Mouse (Mus musculus) cerebellum, postnatal 10 days (tissue): ENCODE data around the gene Sema5b.
A peak's percentile ranks its signal among the peaks of the same experiment; 100 is the strongest.

ENCODE experiments used
- DNase-seq, 2 experiments: peaks; one replicate each; pipeline ENCODE4 v3.0.0; 2021; ENCODE audit warnings: mixed read lengths in 2 of 2

The Sema5b gene

DNA sequence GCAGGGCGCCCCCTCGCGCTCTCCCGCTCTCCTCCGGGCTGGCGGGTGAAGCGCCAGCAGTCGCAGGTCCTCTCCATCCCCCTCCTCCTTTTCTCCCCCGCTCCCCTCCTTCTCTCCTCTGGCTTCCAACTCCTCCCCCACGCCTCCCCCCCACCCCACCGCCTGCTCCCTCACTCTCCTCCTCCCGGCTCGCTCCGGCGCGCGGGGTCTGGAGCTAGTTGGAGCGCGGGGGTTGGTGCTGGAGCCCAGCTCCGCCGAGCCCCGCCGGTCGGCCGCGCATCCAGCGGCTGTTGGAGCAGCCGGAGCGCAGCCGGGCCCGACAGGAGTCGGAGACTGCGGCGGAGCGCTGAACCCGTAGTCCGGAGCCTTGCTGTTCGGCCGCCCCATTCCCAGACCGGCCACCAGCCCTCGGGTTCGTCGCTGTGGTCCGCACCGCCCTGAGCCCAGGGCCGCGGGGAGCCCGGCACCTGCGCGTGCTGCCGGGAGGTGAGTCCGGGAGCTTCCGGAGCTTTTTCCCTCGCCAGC, at the start of gene Sema5b:
Gene Sema5b (plus strand): TSS at position 29 of the 525 bp plus-strand sequence.
- DNase-seq: peak; percentile 78 to 89

DNA sequence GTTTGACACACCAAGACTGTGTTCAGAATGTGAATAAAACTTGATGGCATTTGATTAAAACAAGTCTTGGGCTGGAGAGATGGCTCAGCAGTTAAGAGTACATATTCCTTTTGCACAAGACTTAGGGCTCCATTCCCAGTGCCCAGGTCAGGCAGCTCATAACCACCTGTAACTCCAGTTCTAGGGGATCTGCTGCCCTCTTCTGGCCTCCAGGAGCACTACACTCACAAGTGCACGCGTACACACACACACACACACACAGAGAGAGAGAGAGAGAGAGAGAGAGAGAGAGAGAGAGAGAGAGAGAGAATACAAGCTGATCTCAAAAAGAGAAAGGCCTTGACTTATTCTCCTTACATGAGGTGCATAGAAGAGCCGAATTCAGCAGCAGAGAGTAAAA, 40.6 kb upstream of the Sema5b start:
- no peak for DNase-seq

DNA sequence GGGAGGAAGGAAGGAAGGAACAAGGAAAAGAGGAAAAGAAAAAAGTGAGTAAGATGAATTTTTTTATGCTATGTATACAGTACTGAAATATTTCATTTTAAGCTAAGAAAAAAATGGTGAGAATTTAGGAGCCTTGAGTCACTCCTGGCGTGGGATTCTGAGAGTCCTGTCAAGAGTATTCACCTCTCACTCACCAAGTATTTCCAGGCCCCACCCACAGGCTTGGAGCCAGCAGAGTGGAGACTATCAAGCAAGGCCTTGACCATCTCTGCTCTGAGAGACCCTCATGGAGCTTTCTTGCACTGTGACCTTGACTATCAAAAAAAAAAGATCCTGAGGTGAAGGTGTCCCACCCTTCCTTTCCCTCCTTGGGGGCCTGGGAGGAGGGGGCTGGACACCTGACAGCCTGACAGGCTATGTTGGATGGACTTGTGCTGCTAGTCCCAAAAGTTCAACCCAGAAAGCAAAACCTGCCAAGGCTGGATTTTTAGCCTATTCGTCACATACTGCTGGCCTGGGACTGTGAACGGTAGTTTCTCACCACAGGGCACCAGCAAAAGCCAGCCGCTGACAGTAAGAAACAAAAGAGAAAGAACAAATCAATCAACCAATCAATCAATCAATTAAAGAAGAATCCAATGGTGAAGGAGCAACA, 39.7 kb upstream of the Sema5b start:
- no peak for DNase-seq

DNA sequence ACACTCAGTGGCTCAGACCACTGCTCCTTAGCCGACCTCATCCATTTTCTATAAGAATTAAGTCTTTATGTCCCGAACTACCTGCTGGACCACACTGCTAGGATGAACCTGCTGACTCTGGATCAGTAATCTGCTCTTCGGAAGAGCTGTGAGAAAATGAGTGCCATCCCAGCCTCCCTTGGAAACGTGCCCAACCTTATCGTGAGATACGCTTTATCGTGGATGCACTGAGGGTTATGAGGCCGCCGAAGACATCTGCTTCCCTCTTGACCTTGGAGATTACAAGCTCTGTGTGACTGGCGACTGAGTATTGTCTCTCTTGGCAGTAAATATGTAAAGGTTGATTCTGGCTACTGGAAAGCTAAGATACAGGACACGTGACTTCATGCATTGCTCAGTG, 38.5 kb upstream of the Sema5b start:
- peak; percentile 17 to 26 for DNase-seq

DNA sequence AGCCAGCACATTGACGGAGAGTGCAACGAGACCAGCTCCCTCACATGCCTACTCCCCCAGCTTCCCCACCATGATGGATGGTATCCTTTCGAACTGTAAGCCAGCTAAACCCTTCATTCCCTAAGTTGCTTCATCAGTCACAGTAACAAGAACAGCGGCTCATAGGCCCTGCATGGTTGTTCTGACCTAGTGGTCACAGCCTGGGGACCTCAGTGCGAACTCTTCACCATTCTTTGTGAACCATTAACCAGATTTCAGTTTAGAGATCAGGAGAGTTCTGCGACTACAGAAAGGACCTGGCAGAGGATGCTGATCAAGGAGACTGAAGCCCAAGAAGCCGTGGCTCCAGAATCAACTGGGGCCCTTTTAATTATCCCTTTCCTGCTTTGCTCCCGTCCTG, 36.7 kb upstream of the Sema5b start:
- no peak for DNase-seq

DNA sequence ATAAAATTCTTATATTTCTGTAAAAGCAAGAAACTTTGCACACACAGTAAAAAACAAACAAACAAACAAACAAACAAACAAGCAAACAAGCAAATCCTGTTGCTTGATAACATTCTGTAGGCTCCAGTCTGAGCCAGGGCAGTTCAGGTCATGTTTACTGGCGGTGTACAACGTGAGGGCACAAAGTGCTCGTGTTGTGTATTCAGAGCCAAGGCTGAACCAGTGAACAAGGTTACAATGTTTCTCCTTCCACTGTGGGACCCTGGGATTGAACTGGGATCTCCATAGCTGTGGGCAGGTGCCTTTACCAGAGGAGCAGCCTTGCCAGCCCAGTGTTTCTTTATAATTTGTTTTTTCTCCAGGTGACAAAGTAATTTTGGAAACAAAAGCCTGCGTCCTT, 35.2 kb upstream of the Sema5b start:
- DNase-seq: no peak

DNA sequence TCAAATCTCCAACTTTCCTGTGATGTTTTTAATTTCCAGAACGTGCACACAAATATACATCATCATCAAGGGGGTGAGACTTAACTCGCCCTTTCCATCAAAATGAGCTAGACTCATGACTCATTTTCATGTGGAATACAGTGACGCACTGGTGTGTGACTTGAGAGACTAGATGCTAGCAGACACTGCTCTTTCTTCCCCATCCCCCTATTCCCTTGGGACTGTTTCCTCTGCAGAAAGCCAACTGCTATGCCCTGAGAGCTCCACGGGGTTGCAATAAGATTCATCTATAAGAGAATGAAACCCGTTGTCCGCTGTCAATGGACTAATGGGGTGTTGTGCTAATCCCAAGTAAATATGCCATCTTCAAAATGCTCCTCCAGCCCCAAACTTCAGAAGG, 32.4 kb upstream of the Sema5b start:
- no peak for DNase-seq

DNA sequence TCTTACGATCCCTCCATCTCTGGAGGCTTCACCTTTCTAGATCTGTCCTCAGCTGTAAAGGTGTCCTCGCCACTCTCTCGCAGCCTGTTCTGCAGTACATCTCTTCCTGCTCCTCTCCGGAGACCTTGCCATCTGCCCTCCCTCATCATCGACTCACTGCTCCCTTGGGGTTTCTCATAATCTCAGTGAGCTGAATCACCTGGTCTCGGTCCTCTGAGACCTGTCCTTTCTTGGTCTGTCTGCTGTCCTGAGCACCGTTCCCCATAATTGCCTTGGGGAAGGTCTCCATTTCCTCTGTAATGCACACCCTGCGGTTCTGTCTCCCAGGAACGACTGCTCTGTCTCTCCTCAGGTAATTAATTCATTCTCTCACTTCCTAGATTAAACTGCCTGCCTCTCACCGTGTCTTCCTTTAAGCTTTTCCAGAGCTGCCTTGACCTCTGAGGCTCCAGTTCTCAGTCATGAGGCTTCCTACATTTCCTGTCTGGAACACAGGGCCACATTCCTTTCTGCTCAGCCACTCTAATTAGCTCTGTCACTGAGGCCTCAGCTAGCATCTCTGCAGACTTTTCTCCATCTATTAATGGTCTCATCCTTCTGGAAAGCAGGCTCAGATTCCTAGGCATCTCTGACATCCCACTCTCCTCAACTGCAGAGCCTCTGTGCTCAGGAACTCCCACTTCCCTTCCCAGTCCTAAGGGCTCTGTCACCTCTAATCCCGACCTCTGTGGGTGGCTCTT, 31.4 kb upstream of the Sema5b start:
- DNase-seq: no peak

DNA sequence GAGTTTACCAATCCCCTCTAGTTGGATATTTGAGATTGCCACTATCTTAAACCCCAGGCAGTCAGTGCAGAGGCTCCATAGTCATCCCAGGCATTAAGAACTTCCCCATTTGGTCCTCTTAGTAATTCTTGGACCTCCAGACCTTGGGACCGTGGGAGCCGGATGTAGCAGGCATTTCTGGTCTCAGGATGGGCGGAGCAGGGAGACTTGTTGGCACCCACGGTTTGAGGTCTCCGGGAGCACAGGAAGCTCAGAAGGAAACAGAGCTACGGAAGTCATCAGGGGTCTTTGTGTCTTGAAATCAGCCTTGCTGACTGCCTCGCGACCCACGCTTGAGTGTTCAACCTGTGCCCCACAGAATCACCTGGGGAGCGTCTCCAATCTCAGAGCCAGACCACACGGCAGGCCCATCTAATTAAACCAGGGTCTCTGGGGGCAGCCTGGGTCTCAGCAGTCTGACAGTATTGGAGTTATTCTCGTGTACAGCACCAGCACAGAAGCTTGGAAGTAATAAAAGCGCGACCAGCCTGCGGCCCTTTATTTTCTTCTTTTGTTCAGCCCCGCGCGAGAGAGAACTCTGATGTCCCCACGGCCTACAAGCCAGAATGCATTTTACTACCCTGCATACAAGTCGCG, 24.9 kb upstream of the Sema5b start:
- no peak for DNase-seq

DNA sequence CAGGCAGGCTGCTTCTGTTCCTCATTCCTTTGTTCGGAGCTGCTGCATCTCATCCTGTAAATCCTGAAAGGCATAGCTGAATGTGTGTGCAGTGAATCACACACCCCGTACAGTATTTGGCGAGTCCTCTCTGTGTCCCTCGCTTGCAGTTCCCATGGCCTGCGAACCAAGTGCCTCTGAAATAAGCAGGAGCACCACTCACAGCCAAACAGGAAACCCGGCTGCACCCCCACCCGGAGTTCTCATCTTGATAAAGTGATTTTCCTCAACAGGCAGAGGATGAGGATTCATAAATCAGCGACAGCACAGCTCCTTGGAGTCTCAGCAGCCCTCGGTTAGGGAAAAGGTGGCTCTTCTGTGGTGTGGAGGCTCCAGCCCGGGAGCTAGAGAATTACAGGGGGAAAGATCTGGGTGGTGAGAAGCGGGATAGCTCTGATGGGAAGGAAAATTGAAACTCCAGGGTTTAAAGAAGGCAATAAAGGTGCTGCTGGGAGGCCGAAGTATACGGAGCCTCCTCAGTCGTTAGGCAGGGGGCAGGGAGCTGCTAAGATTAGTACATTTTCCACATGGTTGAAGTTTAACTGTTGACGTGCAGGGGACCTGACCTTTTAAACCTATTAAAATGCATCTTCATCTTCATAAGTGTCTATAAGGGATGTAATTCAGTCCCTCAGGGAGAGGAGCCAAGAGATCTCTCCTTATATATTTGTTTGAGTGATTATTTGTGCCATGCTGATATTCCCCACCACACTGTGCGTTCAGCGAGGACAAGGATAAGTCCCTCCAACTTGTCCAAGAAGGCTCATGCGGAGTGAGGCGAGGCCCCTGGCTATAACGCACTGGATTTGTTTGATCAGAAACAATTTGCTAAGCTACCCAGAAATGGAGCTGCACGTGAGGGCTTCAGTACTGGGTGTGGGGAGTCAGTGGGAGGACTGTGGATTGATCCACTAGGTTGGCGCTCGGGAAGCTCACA, 22.7 kb upstream of the Sema5b start:
- no peak for DNase-seq

DNA sequence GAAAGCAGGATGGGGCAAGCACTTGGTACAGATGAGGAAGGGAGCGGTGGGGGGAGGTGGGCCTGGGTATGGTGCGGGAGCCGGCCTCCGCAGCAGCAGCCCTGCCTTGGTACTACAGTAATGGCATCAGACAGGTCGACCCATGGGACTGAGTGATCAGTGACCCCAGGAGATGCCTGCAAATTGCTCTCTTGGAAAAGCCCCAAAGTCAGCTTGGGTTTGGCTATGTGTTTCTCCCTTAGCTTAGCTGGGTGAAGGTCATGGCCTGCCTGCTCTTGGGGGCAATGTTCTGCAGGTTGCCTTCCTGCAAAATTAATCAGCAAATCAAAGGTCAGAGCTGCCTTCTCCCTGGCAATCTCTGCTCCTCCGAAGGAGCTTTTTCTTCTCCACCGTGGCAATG, 21.7 kb upstream of the Sema5b start:
- peak in 1 of 2 experiments; percentile 8 for DNase-seq

DNA sequence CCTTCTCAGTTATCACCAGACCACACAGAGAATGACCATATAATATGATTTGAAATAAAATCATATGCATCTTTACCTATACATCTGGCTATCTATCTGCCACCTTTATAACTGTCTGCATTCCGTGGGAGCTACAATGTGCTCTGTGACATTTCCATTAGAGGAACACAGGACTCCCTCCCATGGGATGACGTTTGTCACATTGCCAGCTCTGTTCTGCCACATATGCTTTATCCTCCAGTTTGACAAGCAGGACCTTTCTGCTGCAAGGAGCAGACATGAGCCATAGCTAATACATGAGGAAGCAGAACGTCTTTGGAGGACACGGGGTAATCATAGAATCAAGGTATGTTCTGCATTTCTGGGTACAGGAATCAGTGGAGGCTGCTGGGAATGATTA, 16.7 kb upstream of the Sema5b start:
- peak; percentile 51 to 58 for DNase-seq

DNA sequence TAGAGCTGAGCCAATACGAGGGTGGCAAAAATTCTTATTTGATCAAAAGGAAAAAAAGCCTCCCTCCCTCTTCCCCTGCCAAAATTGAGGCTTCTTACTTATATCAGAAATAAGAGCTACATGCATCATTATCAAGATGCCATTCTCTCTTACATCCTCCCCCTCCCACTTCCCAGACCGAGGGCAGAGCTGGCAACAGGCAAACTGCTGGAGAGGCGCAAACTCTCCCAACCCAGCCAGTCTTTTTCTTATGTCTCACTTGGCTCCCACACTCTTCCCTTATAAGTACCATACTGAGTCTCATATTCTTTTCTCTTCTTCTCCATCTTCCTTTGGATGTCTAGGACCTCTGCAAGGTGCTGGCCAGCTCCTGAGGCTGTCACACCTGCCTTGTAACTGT, 6.3 kb upstream of the Sema5b start:
- DNase-seq: no peak

DNA sequence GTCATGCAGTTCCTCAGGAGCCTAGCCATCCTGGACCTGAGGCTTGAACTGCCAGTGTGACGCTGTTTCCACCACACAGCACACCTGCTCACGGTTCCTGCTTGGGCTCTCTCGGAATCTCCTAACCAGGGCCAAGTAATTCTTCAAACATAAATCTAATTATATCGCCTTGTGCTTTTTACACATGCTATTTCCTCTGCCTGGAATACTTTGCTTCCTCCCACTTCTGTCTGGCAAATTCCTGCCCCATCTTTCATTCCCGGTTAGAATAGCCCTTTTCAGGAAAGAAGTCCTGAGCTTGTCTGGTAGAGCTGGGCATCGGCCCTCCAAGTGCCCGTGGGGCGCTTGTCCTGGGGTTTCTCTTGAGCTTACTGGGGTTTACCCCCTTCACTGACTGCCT, 3.3 kb upstream of the Sema5b start:
- DNase-seq: no peak

DNA sequence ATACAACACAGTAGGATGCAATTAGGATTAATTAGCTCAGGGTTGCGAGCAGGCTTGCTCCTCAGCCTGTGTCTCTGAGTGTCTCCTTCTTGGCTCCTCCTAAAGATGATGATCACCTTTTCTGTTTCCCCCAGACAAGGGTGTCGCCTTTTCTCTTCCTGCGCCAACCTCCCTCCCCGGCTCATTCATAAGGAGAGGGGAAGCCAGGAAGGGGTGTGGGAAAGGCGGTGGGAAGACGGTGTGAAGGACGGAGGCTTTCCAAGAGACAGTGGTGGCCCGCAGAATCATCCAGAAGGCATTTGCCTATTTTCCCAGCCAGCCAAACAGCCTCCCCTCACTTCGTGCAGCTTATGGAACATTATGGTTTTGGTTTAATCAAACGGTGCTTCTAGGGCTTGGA, 1.9 kb upstream of the Sema5b start:
- DNase-seq: no peak

DNA sequence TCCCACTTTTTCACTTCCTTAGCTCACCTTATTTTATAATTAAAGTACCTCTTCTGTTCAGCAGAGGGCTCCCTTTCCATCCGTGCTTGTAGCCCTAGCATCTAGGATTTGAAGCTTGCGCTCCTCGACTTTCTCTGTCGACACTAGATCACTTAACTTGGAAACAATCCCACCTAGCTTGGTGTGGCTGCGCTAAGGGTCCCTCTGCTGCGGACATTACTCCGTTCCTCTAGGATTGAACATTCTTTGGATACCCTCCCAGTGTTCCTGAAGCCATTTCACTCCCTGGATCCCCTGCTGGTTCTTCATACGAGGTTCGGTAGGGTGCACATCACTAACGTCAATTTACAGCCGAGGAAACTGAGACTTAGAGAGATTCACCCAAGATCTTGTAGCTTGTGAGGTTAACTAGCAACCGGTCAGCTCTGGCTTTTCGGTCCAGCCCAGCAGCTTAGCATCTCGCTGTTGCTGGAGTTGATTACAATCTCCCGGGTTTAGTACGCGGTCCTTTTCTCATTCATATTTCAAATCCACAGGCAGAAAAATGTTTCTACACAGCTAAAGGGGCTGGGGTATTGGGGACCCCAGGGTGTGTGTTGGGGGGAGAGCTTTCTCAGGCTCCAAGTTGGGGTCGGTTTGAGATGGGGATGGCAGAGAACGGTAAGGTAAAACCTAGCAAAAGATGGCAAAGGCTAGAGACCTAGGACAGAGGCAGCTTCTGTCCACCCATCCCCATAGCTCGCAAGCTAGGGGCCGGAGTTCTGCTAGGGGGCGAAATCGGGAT, 420 bp upstream of the Sema5b start:
- peak; percentile 73 to 86 for DNase-seq

DNA sequence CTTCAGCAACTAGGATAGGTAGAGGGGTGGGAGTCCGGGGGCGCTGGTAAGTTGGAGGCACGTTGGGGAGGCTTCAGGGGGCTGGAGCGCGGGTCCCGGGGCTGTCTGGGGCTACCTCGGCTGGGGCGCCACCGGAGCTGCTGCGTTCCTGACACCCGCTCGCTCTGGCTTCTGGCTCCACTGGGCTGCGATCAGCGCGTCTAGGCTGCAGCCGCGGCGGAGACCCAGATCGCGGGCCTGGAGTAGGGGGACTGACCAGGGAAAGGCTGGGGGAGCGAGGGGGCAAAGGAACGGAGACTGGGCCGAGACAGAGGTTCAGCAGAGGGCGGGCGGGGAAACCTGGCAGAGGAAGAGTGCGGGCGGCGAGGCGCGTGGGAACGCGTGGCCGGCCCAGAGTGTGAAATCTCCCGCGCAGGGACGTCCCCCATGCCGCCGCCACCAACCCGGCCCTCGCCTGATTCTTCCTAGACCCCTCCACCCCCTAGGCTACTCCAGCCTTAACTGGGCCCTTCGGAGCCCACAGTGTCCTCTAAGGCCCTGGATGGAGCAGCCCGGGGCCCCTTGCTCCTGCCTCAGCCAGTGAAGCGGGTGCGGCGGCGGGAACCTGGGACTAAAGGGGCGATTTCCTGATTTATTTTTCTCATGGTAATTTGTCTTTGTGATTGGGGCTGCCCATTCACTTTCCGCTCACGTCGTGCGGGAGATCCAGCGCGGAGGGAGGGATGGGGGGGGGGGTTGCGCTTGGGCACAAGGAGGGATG, 896 bp downstream of the Sema5b start:
- peak; percentile 59 for DNase-seq

DNA sequence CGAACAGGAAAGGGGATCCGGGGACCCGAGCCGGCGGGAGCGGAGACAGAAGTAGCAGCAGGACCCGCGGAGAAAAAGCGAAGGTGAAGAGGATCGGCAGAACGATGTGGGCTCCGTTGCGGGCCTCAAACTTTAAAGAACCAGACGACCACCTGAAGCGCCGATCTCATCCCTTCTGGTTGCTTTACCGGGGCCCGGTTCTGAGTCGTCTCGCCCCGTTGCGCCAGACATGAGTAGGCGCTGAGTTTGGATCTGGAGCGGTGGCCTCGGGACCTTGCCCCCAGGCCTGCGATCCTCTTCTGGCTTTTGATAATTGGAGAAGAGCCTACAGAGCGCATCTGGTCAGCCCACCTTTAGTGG, 1.5 kb downstream of the Sema5b start:
- peak; percentile 34 to 45 for DNase-seq

DNA sequence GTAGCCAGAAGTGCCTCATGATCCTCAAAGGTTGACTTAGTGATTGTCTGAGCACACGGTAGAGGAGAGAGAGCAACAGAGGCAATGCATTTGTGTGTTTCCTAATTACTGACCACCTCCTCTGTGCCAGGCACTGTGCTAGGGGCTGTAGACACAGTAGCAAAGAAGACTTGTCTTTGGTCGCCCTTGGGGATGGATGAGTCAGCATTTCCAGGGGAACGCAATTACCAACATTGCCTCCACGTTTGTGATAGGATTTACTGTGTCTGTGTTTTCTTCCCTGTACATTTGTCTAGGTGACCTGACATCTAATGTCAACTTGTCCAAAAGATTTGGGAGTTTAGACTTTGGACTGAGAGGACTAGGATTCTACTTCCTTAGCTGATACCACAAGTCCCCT, 4.8 kb downstream of the Sema5b start:
- DNase-seq: no peak

DNA sequence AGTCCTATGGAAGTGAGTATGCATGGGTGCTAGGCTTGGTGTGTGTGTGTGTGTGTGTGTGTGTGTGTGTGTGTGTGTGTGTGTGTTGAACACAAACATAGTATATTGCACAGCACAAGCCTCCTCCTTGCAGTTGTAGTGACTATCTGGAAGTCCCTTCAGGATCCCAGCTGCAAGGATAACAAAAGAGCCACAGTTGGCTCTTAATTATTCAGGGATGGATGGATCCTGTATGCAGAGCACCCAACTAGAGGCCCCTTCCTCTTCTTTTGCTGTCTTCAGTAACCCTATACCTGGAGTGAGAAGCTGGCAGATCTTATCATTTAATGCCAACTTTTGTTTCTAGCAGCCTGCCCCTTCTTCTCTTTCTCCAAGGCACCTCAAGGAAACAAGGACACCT, 7.0 kb downstream of the Sema5b start:
- DNase-seq: no peak

DNA sequence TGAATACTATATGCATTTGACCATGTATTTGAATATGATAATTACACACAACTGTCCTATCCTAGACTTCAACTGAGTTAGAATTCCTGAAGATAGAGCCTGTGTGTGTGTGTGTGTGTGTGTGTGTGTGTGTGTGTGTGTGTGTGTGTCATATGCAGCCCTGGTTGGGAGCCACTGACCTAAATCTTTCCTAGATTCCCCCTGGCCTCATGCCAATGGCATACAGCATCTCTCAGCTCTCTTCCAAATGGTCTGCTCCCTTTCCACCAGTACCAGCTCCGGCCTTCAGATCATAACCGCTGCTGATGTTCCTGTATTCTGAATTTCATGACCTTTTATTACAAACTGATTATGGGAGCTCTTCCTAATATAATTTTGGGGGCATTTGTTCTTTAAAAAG, 8.4 kb downstream of the Sema5b start:
- DNase-seq: peak; percentile 86 to 88
